Mouse (Mus musculus): ENCODE data around the gene Gm49383.

GRCm38 (mm10) chr12:69168461-69169106, 28.3 kb downstream of the Gm49383 start, which contains the start of gene Lrr1:
- TF ChIP-seq TAL1 (IDR thresholded peaks at IDR 0.05; ENCODE audit: low read length) (no peak), GATA1 (IDR thresholded peaks at IDR 0.05; ENCODE audit: low read length) (no peak)

All from erythroblast, embryonic 14.5 days (primary cell).